Mouse (Mus musculus): Measurements from ENCODE around the gene Gm8890. TPM values are rescaled to one million over a fixed set of nuclear protein-coding genes. Genes with fewer than 3 reads are reported as not detected.

Gm8890 gene
- not detected in 2 replicates for polyA plus RNA-seq (2012; rRNA removed)

GRCm38 (mm10) chr5:11255733-11256132 is at the start of gene Gm8890:
Gene Gm8890, plus strand, starts transcription at chr5:11256033.

Other genes starting within 250 kb of the Gm8890 start
- not detected in 2 replicates for gene Gm8879, start 128.4 kb upstream of the Gm8890 start, polyA plus RNA-seq (2012; rRNA removed)
- not detected in 2 replicates for gene Gm5861, start 73.0 kb upstream of the Gm8890 start, polyA plus RNA-seq (2012; rRNA removed)
- gene Speer1, start 85.5 kb downstream of the Gm8890 start, polyA plus RNA-seq (2012; rRNA removed), result not detected in 2 replicates
- not detected in 2 replicates for gene Gm8897, start 160.4 kb downstream of the Gm8890 start, polyA plus RNA-seq (2012; rRNA removed)
- gene Gm8906, start 246.7 kb downstream of the Gm8890 start, polyA plus RNA-seq (2012; rRNA removed), result not detected in 2 replicates

All from ovary, adult 2 months (tissue).